Mouse (Mus musculus) liver, postnatal 0 days (tissue): ENCODE measurements around the gene Emc4.

Source experiments
- CTCF ChIP-seq: sonication (generic); IDR thresholded peaks from 2 replicates; pipeline ENCODE4 v1.5.1; 2016; ENCODE audit warnings: antibody characterized with exemption, low read depth
- EP300 ChIP-seq: IDR thresholded peaks from 2 replicates; pipeline ENCODE4 v1.6.1; 2016; ENCODE audit warnings: antibody characterized with exemption, low read depth, mild to moderate bottlenecking

DNA sequence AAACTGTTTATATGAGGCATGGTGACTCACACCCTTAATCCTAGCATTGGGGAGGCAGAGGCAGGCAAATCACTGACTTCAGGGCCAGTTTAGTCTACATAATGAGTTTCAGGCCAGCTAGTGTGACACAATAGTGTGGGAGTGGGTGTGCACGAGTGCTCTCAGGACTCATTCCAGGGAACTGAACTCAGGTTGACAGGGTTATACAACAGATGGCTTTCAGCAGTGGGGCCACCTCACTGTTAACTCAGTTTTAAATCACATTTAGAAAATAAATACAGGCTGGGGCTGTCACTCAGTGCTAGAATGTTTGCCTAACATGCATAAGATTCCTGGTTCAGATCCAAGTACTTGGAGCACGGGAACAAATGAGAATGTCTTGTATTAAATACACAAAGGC, 8.2 kb downstream of the Emc4 start:
- no peak for TF ChIP-seq CTCF
- TF ChIP-seq EP300, result no peak
